Mouse (Mus musculus) gastrocnemius, postnatal 36 days (tissue): ENCODE measurements around the gene Gpr149. TPM values are rescaled to one million over a fixed set of nuclear protein-coding genes. Genes with fewer than 3 reads are reported as not detected.

ENCODE experiments used
- total RNA-seq, 2 experiments: library from RNA; stranded (reverse); gene quantifications; 2 replicates each; pipeline ENCODE4 v1.2.3; 2021

Gpr149 gene
- total RNA-seq, 2 experiments from 2014 or later = not detected

Other genes starting within 250 kb of the Gpr149 start
- gene Dhx36, start 98.1 kb downstream of the Gpr149 start, total RNA-seq = 10 to 100 TPM; 11.1 to 15.3 TPM